Mouse (Mus musculus): ENCODE measurements at regions not wholly inside any gene's neighbourhood (a gene's known extent, or its start where the extent isn't known, plus 50 kb on each side); places are given as distances from the start of the nearest gene placed in this dataset.

GRCm38 (mm10) chr15:84500214-84500613 is 53.3 kb upstream of the Shisal1 start:
- ATAC-seq, result no peak
- H3K9me3 ChIP-seq, result no peaks in the 10 kb centered on the region
- no peaks in the 10 kb centered on the region; the same call in 1 of the 2 replicates for H3K27me3 ChIP-seq
- no peak overlapping the region for H3K27ac ChIP-seq
- no peak overlapping the region for H3K9ac ChIP-seq (replicated peaks)
- no peak overlapping the region for H3K4me3 ChIP-seq (replicated peaks)
- no peaks in the 10 kb centered on the region for H3K36me3 ChIP-seq
- peaks cover 7% of the 10 kb centered on the region for H3K4me1 ChIP-seq (replicated peaks)
- WGBS, result 79% methylated on average over 4 of the region's 4 CpGs
- H3K4me2 ChIP-seq (replicated peaks), result no peak overlapping the region

GRCm38 (mm10) chr15:84497130-84497529 is 50.2 kb upstream of the Shisal1 start:
- Histone ChIP-seq H3K27me3 (peaks cover 3% of the 10 kb centered on the region; the same call in 1 of the 2 replicates), H3K27ac (no peak overlapping the region), H3K4me3 (replicated peaks) (no peak overlapping the region), H3K36me3 (no peaks in the 10 kb centered on the region), H3K4me1 (replicated peaks) (peaks cover 7% of the 10 kb centered on the region), H3K4me2 (replicated peaks) (no peak overlapping the region), H3K9ac (replicated peaks) (no peak overlapping the region), H3K9me3 (no peaks in the 10 kb centered on the region)
- ATAC-seq, result 0 out of 2 replicates have a peak, but pooled peaks have one; percentile 7
- WGBS, result 79% methylated on average over 10 of the region's 10 CpGs
